Mouse (Mus musculus): ENCODE measurements around the gene Bod1l. TPM values are rescaled to one million over a fixed set of nuclear protein-coding genes. Genes with fewer than 3 reads are reported as not detected.

Bod1l gene
- total and polyA plus RNA-seq, 2 experiments from 2014 or later = 4.5 to 11.6 TPM

- peak; percentile 43 for DNase-seq (ENCODE audit: low spot score)
- Histone ChIP-seq H3K36me3 (replicated peaks; ENCODE audit: control insufficient read depth, insufficient read depth, low read length) (no peaks in the 10 kb centered on the region), H3K4me2 (ENCODE audit: low read depth, low read length) (no peak overlapping the region), H3K4me3 (ENCODE audit: low read depth, low read length) (no peak overlapping the region), H3K27me3 (ENCODE audit: control insufficient read depth, insufficient read depth, low read length) (no peaks in the 10 kb centered on the region), H3K9ac (replicated peaks; ENCODE audit: low read depth, low read length) (no peak overlapping the region), H3K4me1 (ENCODE audit: control insufficient read depth, insufficient read depth) (no peaks in the 10 kb centered on the region), H3K27ac (ENCODE audit: low read depth) (no peak overlapping the region), H3K9me3 (replicated peaks; ENCODE audit: control insufficient read depth, low read length) (no peaks in the 10 kb centered on the region)
- no peak for ATAC-seq (ENCODE audit: insufficient read depth, low read depth)
- TF ChIP-seq CTCF (IDR thresholded peaks at IDR 0.05; ENCODE audit: low read depth) (peak; percentile 74), EP300 (IDR thresholded peaks at IDR 0.05; ENCODE audit: low read depth) (no peak)
- WGBS = 17% methylated on average over 12 of the region's 12 CpGs
Measured at GRCm38 (mm10) chr5:41884563-41884962, 40.4 kb upstream of the Bod1l start.

GRCm38 (mm10) chr5:41871164-41871563, 27.0 kb upstream of the Bod1l start:
- H3K9me3 ChIP-seq (replicated peaks; ENCODE audit: control insufficient read depth, low read length) = 0 out of 2 replicates have a peak, but pooled peaks cover 7% of the 10 kb centered on the region
- no peaks in the 10 kb centered on the region for H3K27me3 ChIP-seq (ENCODE audit: control insufficient read depth, insufficient read depth, low read length)
- ATAC-seq (ENCODE audit: insufficient read depth, low read depth) = no peak
- no peak overlapping the region for H3K4me3 ChIP-seq (ENCODE audit: low read depth, low read length)
- H3K9ac ChIP-seq (replicated peaks; ENCODE audit: low read depth, low read length) = no peak overlapping the region
- TF ChIP-seq CTCF (IDR thresholded peaks at IDR 0.05; ENCODE audit: low read depth) (no peak), EP300 (IDR thresholded peaks at IDR 0.05; ENCODE audit: low read depth) (no peak)
- H3K4me1 ChIP-seq (ENCODE audit: control insufficient read depth, insufficient read depth) = peaks cover 7% of the 10 kb centered on the region; the same call in 1 of the 2 replicates
- no peak overlapping the region for H3K27ac ChIP-seq (ENCODE audit: low read depth)
- H3K36me3 ChIP-seq (replicated peaks; ENCODE audit: control insufficient read depth, insufficient read depth, low read length) = no peaks in the 10 kb centered on the region
- 38% methylated on average over 2 of the region's 2 CpGs for WGBS
- H3K4me2 ChIP-seq (ENCODE audit: low read depth, low read length) = no peak overlapping the region
- DNase-seq (ENCODE audit: low spot score) = peak; percentile 18

GRCm38 (mm10) chr5:41855781-41856180, 11.7 kb upstream of the Bod1l start:
- no peak overlapping the region for H3K27ac ChIP-seq (ENCODE audit: low read depth)
- no peak overlapping the region for H3K9ac ChIP-seq (replicated peaks; ENCODE audit: low read depth, low read length)
- no peak overlapping the region for H3K4me3 ChIP-seq (ENCODE audit: low read depth, low read length)
- no peak for DNase-seq (ENCODE audit: low spot score)
- no peaks in the 10 kb centered on the region for H3K27me3 ChIP-seq (ENCODE audit: control insufficient read depth, insufficient read depth, low read length)
- WGBS = 75% methylated on average over 2 of the region's 2 CpGs
- H3K36me3 ChIP-seq (replicated peaks; ENCODE audit: control insufficient read depth, insufficient read depth, low read length) = no peaks in the 10 kb centered on the region
- no peak for TF ChIP-seq EP300 (IDR thresholded peaks at IDR 0.05; ENCODE audit: low read depth)
- no peak for TF ChIP-seq CTCF (IDR thresholded peaks at IDR 0.05; ENCODE audit: low read depth)
- H3K4me1 ChIP-seq (ENCODE audit: control insufficient read depth, insufficient read depth) = no peaks in the 10 kb centered on the region
- no peak for ATAC-seq (ENCODE audit: insufficient read depth, low read depth)
- H3K9me3 ChIP-seq (replicated peaks; ENCODE audit: control insufficient read depth, low read length) = no peaks in the 10 kb centered on the region
- no peak overlapping the region for H3K4me2 ChIP-seq (ENCODE audit: low read depth, low read length)

- no peaks in the 10 kb centered on the region for H3K27me3 ChIP-seq (ENCODE audit: control insufficient read depth, insufficient read depth, low read length)
- 62% methylated on average over 2 of the region's 2 CpGs for WGBS
- TF ChIP-seq CTCF (IDR thresholded peaks at IDR 0.05; ENCODE audit: low read depth) (no peak), EP300 (IDR thresholded peaks at IDR 0.05; ENCODE audit: low read depth) (no peak)
- peak overlapping the region; percentile 96 for H3K4me2 ChIP-seq (ENCODE audit: low read depth, low read length)
- no peak overlapping the region for H3K9ac ChIP-seq (replicated peaks; ENCODE audit: low read depth, low read length)
- H3K9me3 ChIP-seq (replicated peaks; ENCODE audit: control insufficient read depth, low read length) = no peaks in the 10 kb centered on the region
- H3K4me3 ChIP-seq (ENCODE audit: low read depth, low read length) = peak overlapping the region; percentile 91
- peaks cover 12% of the 10 kb centered on the region for H3K4me1 ChIP-seq (ENCODE audit: control insufficient read depth, insufficient read depth)
- H3K36me3 ChIP-seq (replicated peaks; ENCODE audit: control insufficient read depth, insufficient read depth, low read length) = no peaks in the 10 kb centered on the region
- no peak overlapping the region for H3K27ac ChIP-seq (ENCODE audit: low read depth)
- no peak for DNase-seq (ENCODE audit: low spot score)
- ATAC-seq (ENCODE audit: insufficient read depth, low read depth) = no peak
Measured at GRCm38 (mm10) chr5:41845558-41845937, 1.4 kb upstream of the Bod1l start.

- H3K4me3 ChIP-seq (ENCODE audit: low read depth, low read length) = peak overlapping the region; percentile 91
- peak overlapping the region; percentile 96 for H3K4me2 ChIP-seq (ENCODE audit: low read depth, low read length)
- TF ChIP-seq CTCF (IDR thresholded peaks at IDR 0.05; ENCODE audit: low read depth) (no peak), EP300 (IDR thresholded peaks at IDR 0.05; ENCODE audit: low read depth) (no peak)
- no peaks in the 10 kb centered on the region for H3K36me3 ChIP-seq (replicated peaks; ENCODE audit: control insufficient read depth, insufficient read depth, low read length)
- H3K27ac ChIP-seq (ENCODE audit: low read depth) = peak overlapping the region; percentile 18
- DNase-seq (ENCODE audit: low spot score) (peak; percentile 13), ATAC-seq (ENCODE audit: insufficient read depth, low read depth) (no peak; the same call in 1 of the 2 replicates)
- H3K4me1 ChIP-seq (ENCODE audit: control insufficient read depth, insufficient read depth) = peaks cover 12% of the 10 kb centered on the region
- WGBS = 15% methylated on average over 16 of the region's 16 CpGs
- H3K27me3 ChIP-seq (ENCODE audit: control insufficient read depth, insufficient read depth, low read length) = no peaks in the 10 kb centered on the region
- 0 out of 2 replicates have a peak overlapping the region, but pooled peaks have one; percentile 18 for H3K9ac ChIP-seq (replicated peaks; ENCODE audit: low read depth, low read length)
- H3K9me3 ChIP-seq (replicated peaks; ENCODE audit: control insufficient read depth, low read length) = no peaks in the 10 kb centered on the region
Measured at GRCm38 (mm10) chr5:41844820-41845557, 874 bp upstream of the Bod1l start.
